Mouse (Mus musculus) lung, postnatal 0 days (tissue): Measurements from ENCODE around the gene Tmem39b. TPM values are rescaled to one million over a fixed set of nuclear protein-coding genes. Genes with fewer than 3 reads are reported as not detected.
A peak's percentile ranks its signal among the peaks of the same experiment; 100 is the strongest.

Experiments
- ATAC-seq: fragments of 200-750 bp; cut with Nextera tagmentation; 2 replicates; pipeline ENCODE4 v1.8.0; 2017; ENCODE audit warnings: moderate library complexity
- DNase-seq: peaks from one replicate; pipeline ENCODE4 v3.0.0-alpha.2; 2016; ENCODE audit warnings: low spot score
- H3K27ac ChIP-seq: fragments of 300-500 bp; sonication (generic); 2 replicates; pipeline ENCODE4 v1.5.1; 2014; ENCODE audit warnings: antibody characterized with exemption, mild to moderate bottlenecking, low read length, mixed read lengths
- H3K27me3 ChIP-seq: fragments of 300-500 bp; sonication (generic); replicated peaks from 2 replicates; pipeline ENCODE4 v1.6.1; 2014; ENCODE audit warnings: low read length, mixed read lengths; ENCODE audit not compliant: insufficient read depth
- H3K36me3 ChIP-seq: fragments of 300-500 bp; sonication (generic); 2 replicates; pipeline ENCODE4 v1.6.1; 2014; ENCODE audit warnings: low read length, mixed read lengths; ENCODE audit not compliant: insufficient read depth
- H3K4me1 ChIP-seq: fragments of 300-500 bp; sonication (generic); 2 replicates; pipeline ENCODE4 v1.6.1; 2014; ENCODE audit warnings: antibody characterized with exemption, low read depth, low read length, mixed read lengths; ENCODE audit not compliant: insufficient read depth
- H3K4me2 ChIP-seq: fragments of 300-500 bp; sonication (generic); replicated peaks from 2 replicates; pipeline ENCODE4 v1.6.1; 2014; ENCODE audit warnings: low read depth, mild to moderate bottlenecking, low read length, moderate library complexity, mixed read lengths
- H3K4me3 ChIP-seq: fragments of 300-500 bp; sonication (generic); 2 replicates; pipeline ENCODE4 v1.5.1; 2014; ENCODE audit warnings: low read depth, low read length
- H3K9ac ChIP-seq: fragments of 300-500 bp; sonication (generic); replicated peaks from 2 replicates; pipeline ENCODE4 v1.6.1; 2014; ENCODE audit warnings: low read depth, mild to moderate bottlenecking
- H3K9me3 ChIP-seq: fragments of 300-500 bp; sonication (generic); 2 replicates; pipeline ENCODE4 v1.6.1; 2016; ENCODE audit warnings: low read length, mixed read lengths
- CTCF ChIP-seq: IDR thresholded peaks from 2 replicates; pipeline ENCODE4 v1.5.1; 2016; ENCODE audit warnings: antibody characterized with exemption, mild to moderate bottlenecking
- EP300 ChIP-seq: IDR thresholded peaks from 2 replicates; pipeline ENCODE4 v1.6.1; 2016; ENCODE audit warnings: antibody characterized with exemption, mild to moderate bottlenecking, control low read depth
- WGBS: fragments of 180-500 bp; shearing (Covaris S2); extraction: QIAGEN DNeasy Blood & Tissue Kit; methylation state at CpG from one replicate; pipeline ENCODE4 v1.1.7; 2014; 5-methylcytosine and 5-hydroxymethylcytosine counted together
- polyA plus RNA-seq: library from polyadenylated mRNA; unstranded; fragments of >200 nt; fragmentation: Nextera tagmentation; extraction: Ambion mirVana; gene quantifications from 2 replicates; pipeline ENCODE4 v1.2.1, GENCODE M21; 2015

The Tmem39b gene
- polyA plus RNA-seq, 1 experiment from 2014 or later: 5.5 TPM

GRCm38 (mm10) chr4:129672083-129672877 is 24.4 kb downstream of the Tmem39b start, which contains the start of gene Kpna6:
Gene Kpna6 (minus strand): TSS chr4:129672767.
- Histone ChIP-seq H3K9ac (peak within 1 kb of the TSS; percentile 88), H3K9me3 (no peaks in the 10 kb centered on the region), H3K4me3 (peak within 1 kb of the TSS; percentile 72), H3K27ac (peak within 1 kb of the TSS; percentile 95), H3K27me3 (no peaks in the 10 kb centered on the region), H3K36me3 (0 out of 2 replicates have a peak, but pooled peaks cover 6% of the 10 kb centered on the region), H3K4me2 (peak within 1 kb of the TSS; percentile 75), H3K4me1 (peaks cover 3% of the 10 kb centered on the region; the same call in 1 of the 2 replicates)
- ATAC-seq (peak; percentile 95), DNase-seq (peak; percentile 97)
- WGBS: under 1% methylated on average over 65 of the region's 65 CpGs
- TF ChIP-seq EP300: no peak
- TF ChIP-seq CTCF: peak; percentile 35

- H3K4me2 ChIP-seq: peak overlapping the region; percentile 75
- ATAC-seq: peak; percentile 56
- no peaks in the 10 kb centered on the region for H3K27me3 ChIP-seq
- H3K4me1 ChIP-seq: peaks cover 3% of the 10 kb centered on the region; the same call in 1 of the 2 replicates
- 0 out of 2 replicates have a peak, but pooled peaks cover 3% of the 10 kb centered on the region for H3K36me3 ChIP-seq
- H3K9me3 ChIP-seq: no peaks in the 10 kb centered on the region
- peak; percentile 72 for DNase-seq
- H3K9ac ChIP-seq: peak overlapping the region; percentile 88
- TF ChIP-seq EP300 (no peak), CTCF (peak; percentile 80)
- H3K27ac ChIP-seq: peak overlapping the region; percentile 95
- WGBS: 7% methylated on average over 12 of the region's 12 CpGs
- peak overlapping the region; percentile 72 for H3K4me3 ChIP-seq
Measured at GRCm38 (mm10) chr4:129671491-129672082, 25.1 kb downstream of the Tmem39b start.

DNA sequence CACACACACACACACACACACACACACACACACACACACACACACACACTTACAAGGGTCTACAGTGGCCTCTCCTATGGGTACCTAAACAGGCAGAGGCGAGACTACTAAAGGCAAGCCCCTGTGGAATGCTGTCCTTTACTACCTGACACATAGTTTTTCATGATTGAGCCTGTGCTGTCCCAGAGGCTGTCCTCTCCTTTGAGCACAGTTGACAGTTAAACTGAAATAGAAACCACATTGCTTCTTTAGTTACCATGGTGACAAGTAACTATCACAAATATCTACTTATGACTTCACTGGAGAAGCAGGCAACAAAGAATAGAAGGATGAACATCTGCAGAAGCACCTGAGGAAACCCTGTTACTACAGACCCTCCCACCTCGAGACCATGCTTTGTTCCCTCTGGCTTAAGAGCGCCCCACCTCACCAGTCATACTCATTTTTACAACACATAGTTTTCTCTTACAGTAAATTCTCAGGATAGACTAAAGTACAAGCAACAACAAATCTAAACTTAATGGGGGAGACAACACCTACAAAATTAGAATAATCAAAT is 34.3 kb downstream of the Tmem39b start:
- ATAC-seq: no peak

GRCm38 (mm10) chr4:129661584-129661983 is 35.1 kb downstream of the Tmem39b start:
- 89% methylated on average over 3 of the region's 3 CpGs for WGBS
- TF ChIP-seq CTCF: no peak
- TF ChIP-seq EP300: no peak
- no peak for ATAC-seq
- Histone ChIP-seq H3K4me2 (no peak overlapping the region), H3K27me3 (no peaks in the 10 kb centered on the region), H3K4me3 (no peak overlapping the region), H3K9ac (no peak overlapping the region), H3K9me3 (no peaks in the 10 kb centered on the region), H3K4me1 (no peaks in the 10 kb centered on the region), H3K27ac (no peak overlapping the region), H3K36me3 (peaks cover 20% of the 10 kb centered on the region; the same call in 1 of the 2 replicates)
- DNase-seq: no peak

More for the DNA sequence above, 34.3 kb downstream of the Tmem39b start:
- no peak overlapping the region for H3K4me2 ChIP-seq
- TF ChIP-seq CTCF: no peak
- TF ChIP-seq EP300: no peak
- H3K27me3 ChIP-seq: no peaks in the 10 kb centered on the region
- 85% methylated on average over 3 of the region's 3 CpGs for WGBS
- no peaks in the 10 kb centered on the region for H3K9me3 ChIP-seq
- no peak overlapping the region for H3K27ac ChIP-seq
- H3K4me1 ChIP-seq: no peaks in the 10 kb centered on the region
- peaks cover 16% of the 10 kb centered on the region; the same call in 1 of the 2 replicates for H3K36me3 ChIP-seq
- no peak overlapping the region for H3K9ac ChIP-seq
- DNase-seq: no peak
- H3K4me3 ChIP-seq: no peak overlapping the region

GRCm38 (mm10) chr4:129654770-129655169 is 41.9 kb downstream of the Tmem39b start:
- DNase-seq (no peak), ATAC-seq (no peak)
- no peak overlapping the region for H3K27ac ChIP-seq
- H3K4me1 ChIP-seq: no peaks in the 10 kb centered on the region
- H3K9ac ChIP-seq: no peak overlapping the region
- no peaks in the 10 kb centered on the region for H3K27me3 ChIP-seq
- no peak for TF ChIP-seq EP300
- TF ChIP-seq CTCF: no peak
- 93% methylated on average over 14 of the region's 14 CpGs for WGBS
- no peaks in the 10 kb centered on the region for H3K9me3 ChIP-seq
- H3K4me2 ChIP-seq: no peak overlapping the region
- H3K36me3 ChIP-seq: peaks cover 62% of the 10 kb centered on the region
- no peak overlapping the region for H3K4me3 ChIP-seq

DNA sequence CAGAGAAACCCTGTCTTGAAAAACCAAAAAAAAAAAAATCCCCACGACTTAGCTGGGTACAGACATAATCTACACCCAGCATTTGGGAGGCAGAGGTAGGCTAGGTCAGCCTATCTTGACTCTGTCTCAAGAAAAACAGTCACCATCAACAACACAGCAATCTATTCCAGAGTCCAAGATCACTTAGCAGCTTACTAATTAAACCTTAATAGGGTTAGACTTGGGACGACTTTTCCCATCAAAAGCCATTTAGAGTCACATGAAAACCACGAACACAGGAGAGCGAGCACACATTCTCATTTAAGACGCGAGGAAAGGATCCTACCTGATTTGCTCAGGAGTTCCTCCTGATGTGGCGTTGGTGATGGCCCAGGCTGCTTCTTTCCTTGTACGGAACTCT is 46.3 kb downstream of the Tmem39b start:
- H3K9ac ChIP-seq: no peak overlapping the region
- no peak overlapping the region for H3K4me3 ChIP-seq
- no peaks in the 10 kb centered on the region for H3K27me3 ChIP-seq
- no peak overlapping the region for H3K4me2 ChIP-seq
- WGBS: 93% methylated on average over 8 of the region's 8 CpGs
- no peaks in the 10 kb centered on the region for H3K4me1 ChIP-seq
- TF ChIP-seq CTCF (no peak), EP300 (no peak)
- peaks cover 76% of the 10 kb centered on the region for H3K36me3 ChIP-seq
- DNase-seq (no peak), ATAC-seq (no peak)
- no peaks in the 10 kb centered on the region for H3K9me3 ChIP-seq
- H3K27ac ChIP-seq: no peak overlapping the region
